Mouse (Mus musculus) embryonic facial prominence, embryonic 10.5 days (tissue): ENCODE results near the gene Olfr476. TPM values are rescaled to one million over a fixed set of nuclear protein-coding genes. Genes with fewer than 3 reads are reported as not detected.
"Not testable (repeated sequence)": the region's sequence is repeated elsewhere in the genome, so short reads cannot be mapped to it uniquely, and the experiment has no call there.

Experiments
- DNase-seq: peaks from one replicate; pipeline ENCODE4 v3.0.0-alpha.2; 2017; ENCODE audit warnings: low spot score
- H3K27ac ChIP-seq: fragments of 300-500 bp; sonication (generic); replicated peaks from 2 replicates; pipeline ENCODE4 v1.5.1; 2016; ENCODE audit warnings: mild to moderate bottlenecking
- H3K27me3 ChIP-seq: fragments of 300-500 bp; sonication (generic); replicated peaks from 2 replicates; pipeline ENCODE4 v1.6.1; 2016; ENCODE audit warnings: low read depth, mild to moderate bottlenecking; ENCODE audit not compliant: poor library complexity, severe bottlenecking
- H3K36me3 ChIP-seq: fragments of 300-500 bp; sonication (generic); replicated peaks from 2 replicates; pipeline ENCODE4 v1.6.1; 2016; ENCODE audit warnings: mild to moderate bottlenecking, moderate library complexity
- H3K4me1 ChIP-seq: fragments of 300-500 bp; sonication (generic); 2 replicates; pipeline ENCODE4 v1.6.1; 2016
- H3K4me3 ChIP-seq: fragments of 300-500 bp; sonication (generic); 2 replicates; pipeline ENCODE4 v1.5.1; 2016; ENCODE audit warnings: mild to moderate bottlenecking, moderate library complexity
- H3K9me3 ChIP-seq: fragments of 300-500 bp; sonication (generic); 2 replicates; pipeline ENCODE4 v1.6.1; 2016; ENCODE audit warnings: mild to moderate bottlenecking
- WGBS: fragments of 180-500 bp; shearing (Covaris S2); methylation state at CpG from one replicate; pipeline ENCODE4 v1.1.7; 2016; 5-methylcytosine and 5-hydroxymethylcytosine counted together
- polyA plus RNA-seq: library from polyadenylated mRNA; unstranded; fragments of >200 nt; fragmentation: Nextera tagmentation; extraction: Ambion mirVana; gene quantifications from 2 replicates; pipeline ENCODE4 v1.2.1, GENCODE M21; 2016

Olfr476 gene
- not detected in 2 replicates for polyA plus RNA-seq

GRCm38 (mm10) chr7:107964503-107964902 is at the start of gene Olfr476:
Gene Olfr476, plus strand, starts transcription at chr7:107964803.
- H3K4me1 ChIP-seq, result no peaks in the 10 kb centered on the region
- H3K36me3 ChIP-seq, result no peaks in the 10 kb centered on the region
- H3K9me3 ChIP-seq, result no peaks in the 10 kb centered on the region

GRCm38 (mm10) chr7:107930146-107930545 is 34.5 kb upstream of the Olfr476 start, which contains the start of gene Olfr473:
Gene Olfr473, plus strand, starts transcription at chr7:107930446.
- no peak for DNase-seq
- Histone ChIP-seq H3K4me1 (no peaks in the 10 kb centered on the region), H3K27me3 (no peaks in the 10 kb centered on the region), H3K9me3 (no peaks in the 10 kb centered on the region; the same call in 1 of the 2 replicates), H3K27ac (no peak within 1 kb of the TSS), H3K4me3 (no peak within 1 kb of the TSS), H3K36me3 (no peaks in the 10 kb centered on the region)
- 89% methylated on average over 1 of the region's 1 CpGs for WGBS

More at GRCm38 (mm10) chr7:107964503-107964902, at the start of gene Olfr476:
- Histone ChIP-seq H3K4me3 (no peak within 1 kb of the TSS), H3K27ac (no peak within 1 kb of the TSS), H3K27me3 (no peaks in the 10 kb centered on the region)
- no peak for DNase-seq
- WGBS, result 55% methylated on average over 1 of the region's 1 CpGs

- H3K27ac ChIP-seq, H3K27me3 ChIP-seq, H3K4me3 ChIP-seq, H3K9me3 ChIP-seq, H3K4me1 ChIP-seq, H3K36me3 ChIP-seq, DNase-seq: not testable (repeated sequence)
- WGBS, result 96% methylated on average over 12 of the region's 12 CpGs
These were observed 12.1 kb upstream of the Olfr476 start for GRCm38 (mm10) chr7:107952539-107952938.

DNA sequence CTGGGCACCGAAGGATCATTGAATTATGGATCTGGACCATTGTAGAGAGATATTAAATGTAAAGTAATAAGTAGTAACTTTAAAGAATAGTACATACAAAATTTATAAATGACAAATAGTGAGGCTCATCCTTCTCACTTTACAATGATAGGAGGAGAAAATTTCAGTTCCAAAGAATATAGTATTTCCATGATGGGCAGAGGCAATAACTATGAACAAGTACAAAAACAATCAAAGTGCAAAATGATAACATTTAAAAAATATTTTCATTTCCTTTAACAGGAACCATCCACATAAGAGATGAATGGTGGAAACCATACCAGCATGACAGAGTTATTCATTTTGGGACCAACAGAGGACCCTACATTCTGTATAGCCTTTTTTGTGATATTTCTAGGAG is 10.3 kb upstream of the Olfr476 start, which contains the start of gene Olfr474:
Gene Olfr474 (plus strand): TSS at position 301 of the 400 bp plus-strand sequence.
- DNase-seq, result no peak
- H3K4me3 ChIP-seq, result no peak within 1 kb of the TSS
- WGBS, result 83% methylated on average over 1 of the region's 1 CpGs
- no peak within 1 kb of the TSS for H3K27ac ChIP-seq
- H3K27me3 ChIP-seq, result no peaks in the 10 kb centered on the region
- H3K36me3 ChIP-seq, result no peaks in the 10 kb centered on the region
- H3K4me1 ChIP-seq, result no peaks in the 10 kb centered on the region
- H3K9me3 ChIP-seq, result 0 out of 2 replicates have a peak, but pooled peaks cover 4% of the 10 kb centered on the region

GRCm38 (mm10) chr7:107986393-107986792 is 21.8 kb downstream of the Olfr476 start, which contains the start of gene Olfr477:
Gene Olfr477, plus strand, starts transcription at chr7:107986693.
- Histone ChIP-seq H3K9me3 (no peaks in the 10 kb centered on the region), H3K4me3 (no peak within 1 kb of the TSS), H3K36me3 (no peaks in the 10 kb centered on the region), H3K27me3 (no peaks in the 10 kb centered on the region), H3K4me1 (no peaks in the 10 kb centered on the region), H3K27ac (no peak within 1 kb of the TSS)
- DNase-seq, result no peak
- 83% methylated on average over 2 of the region's 2 CpGs for WGBS

DNA sequence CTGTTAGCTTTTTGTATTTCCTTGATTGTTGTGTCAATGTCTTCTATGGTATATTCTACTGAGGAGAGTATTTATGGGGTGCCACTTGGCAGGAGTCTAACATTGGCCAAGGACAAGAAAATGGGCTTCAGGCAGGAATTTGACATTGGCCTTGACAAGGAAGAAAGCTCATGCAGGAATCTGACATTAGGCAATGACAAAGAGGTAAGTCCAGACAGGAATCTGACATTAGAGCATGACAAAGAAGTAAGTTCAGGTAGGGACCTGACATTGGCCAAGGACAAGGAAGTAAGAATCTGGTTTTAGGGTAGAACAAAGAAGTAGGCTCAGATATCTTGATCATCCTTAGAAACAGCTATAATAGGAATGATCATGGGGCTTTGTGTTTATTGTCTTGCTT is 49.7 kb downstream of the Olfr476 start:
- not testable (repeated sequence) for H3K27me3 ChIP-seq, H3K36me3 ChIP-seq, H3K27ac ChIP-seq, H3K9me3 ChIP-seq, H3K4me3 ChIP-seq, H3K4me1 ChIP-seq, DNase-seq

Other genes starting within 250 kb of the Olfr476 start
- 0.64 and 0.72 TPM in 2 replicates for gene Cyb5r2, start 206.8 kb upstream of the Olfr476 start, polyA plus RNA-seq
- not detected in 2 replicates for gene Ovch2, start 163.6 kb upstream of the Olfr476 start, polyA plus RNA-seq
- gene Olfr467, start 152.5 kb upstream of the Olfr476 start, polyA plus RNA-seq, result not detected in 2 replicates
- gene Olfr469, start 139.3 kb upstream of the Olfr476 start, polyA plus RNA-seq, result not detected in 2 replicates
- not detected in 2 replicates for gene Olfr470, start 117.3 kb upstream of the Olfr476 start, polyA plus RNA-seq
- gene Olfr472, start 66.9 kb upstream of the Olfr476 start, polyA plus RNA-seq, result not detected in 2 replicates
- gene Olfr473, start 34.4 kb upstream of the Olfr476 start, polyA plus RNA-seq, result not detected in 2 replicates
- gene Olfr474, start 10.2 kb upstream of the Olfr476 start, polyA plus RNA-seq, result not detected in 2 replicates
- not detected in 2 replicates for gene Olfr477, start 21.9 kb downstream of the Olfr476 start, polyA plus RNA-seq
- not detected in 2 replicates for gene Olfr478, start 69.2 kb downstream of the Olfr476 start, polyA plus RNA-seq
- not detected in 2 replicates for gene Olfr479, start 85.9 kb downstream of the Olfr476 start, polyA plus RNA-seq
- gene Olfr480, start 102.5 kb downstream of the Olfr476 start, polyA plus RNA-seq, result not detected in 2 replicates
- not detected in 2 replicates for gene Olfr481, start 115.1 kb downstream of the Olfr476 start, polyA plus RNA-seq
- gene Olfr482, start 132.8 kb downstream of the Olfr476 start, polyA plus RNA-seq, result 0.06 TPM in 1 of 2 replicates, not detected in the other
- gene Olfr483, start 136.0 kb downstream of the Olfr476 start, polyA plus RNA-seq, result not detected in 2 replicates
- gene Olfr484, start 162.6 kb downstream of the Olfr476 start, polyA plus RNA-seq, result not detected in 2 replicates
- gene Olfr485, start 195.1 kb downstream of the Olfr476 start, polyA plus RNA-seq, result not detected in 2 replicates
- not detected in 2 replicates for gene Olfr486, start 207.9 kb downstream of the Olfr476 start, polyA plus RNA-seq
- gene Olfr487, start 249.8 kb downstream of the Olfr476 start, polyA plus RNA-seq, result not detected in 2 replicates